Comparison of ENCODE assay signal across 20 mouse cellular contexts in the genomic region with DNA sequence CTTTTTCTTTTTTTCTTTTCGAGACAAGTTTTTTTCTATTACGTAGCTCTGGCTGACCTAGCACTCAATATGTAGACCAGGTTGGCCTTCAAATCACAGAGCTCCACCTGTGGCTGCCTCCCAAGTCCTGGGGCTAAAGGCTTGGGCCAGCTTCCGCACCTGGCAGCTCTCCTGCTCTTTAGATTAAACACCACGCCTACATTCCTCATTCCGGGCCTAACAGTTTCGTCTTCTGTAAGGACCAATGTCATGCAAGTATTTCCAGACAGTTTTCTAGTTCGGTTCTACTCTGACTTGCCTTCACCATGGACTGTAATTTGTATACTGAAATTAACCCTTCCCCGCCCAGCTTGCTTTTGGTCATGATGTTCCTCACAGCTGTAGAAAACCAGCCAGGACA. TPM values are rescaled to one million over a fixed set of nuclear protein-coding genes. Genes with fewer than 3 reads are reported as not detected.
DNase-seq lines count a peak whose midpoint lies in the region; ATAC-seq and TF ChIP-seq lines count a peak whose summit lies in the region.
"Had no signal": no experiment of that assay in that cellular context is flagged by ENCODE, and none has a peak within 500 bp of the region (broad histone marks: within the 10 kb centered on the region; RNA-seq: fewer than 3 reads in every experiment).

No protein-coding gene starts in this region.

- peaks cover 49% of the 10 kb centered on the region for H3K4me1 ChIP-seq in forebrain, embryonic 13.5 days
- H3K4me1 ChIP-seq in forebrain, embryonic 14.5 days (ENCODE audit: control insufficient read depth, insufficient read depth, low read length): peaks cover 9% of the 10 kb centered on the region
- H3K4me1 ChIP-seq in liver, embryonic 14.5 days (replicated peaks; ENCODE audit: control insufficient read depth in 2 of 2, insufficient read depth in 2 of 2, low read length in 1 of 2): peaks cover 8 to 17% of the 10 kb centered on the region in 2 experiments
- H3K4me1 ChIP-seq in liver, postnatal 0 days (ENCODE audit: insufficient read depth): peaks cover 11% of the 10 kb centered on the region
- H3K4me1 ChIP-seq in ES-Bruce4 (ENCODE audit: control insufficient read depth, insufficient read depth, low read length): peaks cover 4% of the 10 kb centered on the region

- no peaks in the 10 kb centered on the region for H3K9me3 ChIP-seq in forebrain, embryonic 13.5 days (replicated peaks)
- no peaks in the 10 kb centered on the region for H3K9me3 ChIP-seq in forebrain, embryonic 14.5 days (replicated peaks; ENCODE audit: control insufficient read depth, low read length)
- no peaks in the 10 kb centered on the region for H3K9me3 ChIP-seq in liver, embryonic 14.5 days (ENCODE audit: control insufficient read depth, low read length)
- H3K9me3 ChIP-seq in liver, postnatal 0 days (ENCODE audit: low read length): no peaks in the 10 kb centered on the region
- no peaks in the 10 kb centered on the region for H3K9me3 ChIP-seq in ES-Bruce4 (replicated peaks; ENCODE audit: control insufficient read depth, insufficient read depth, low read length, poor library complexity, severe bottlenecking)
- H3K9me3 ChIP-seq: heart, embryonic 15.5 days; hindbrain, embryonic 15.5 days; megakaryocyte, embryonic 14.5 days; midbrain, embryonic 13.5 days had no signal

- H3K27ac ChIP-seq in forebrain, embryonic 13.5 days: no peak overlapping the region
- no peak overlapping the region for H3K27ac ChIP-seq in forebrain, embryonic 14.5 days (ENCODE audit: low read depth, low read length)
- H3K27ac ChIP-seq in liver, embryonic 14.5 days: no peak overlapping the region
- no peak overlapping the region for H3K27ac ChIP-seq in liver, postnatal 0 days (ENCODE audit: low read depth)
- peak overlapping the region; percentile 23; the same call in 1 of the 2 replicates for H3K27ac ChIP-seq in ES-Bruce4 (ENCODE audit: insufficient read depth, low read length)
- H3K27ac ChIP-seq: heart, embryonic 15.5 days; kidney, postnatal 0 days; midbrain, embryonic 13.5 days had no signal

- no peak for DNase-seq in forebrain, embryonic 14.5 days (ENCODE audit: low spot score)
- no peak for DNase-seq in liver, embryonic 14.5 days (ENCODE audit: low read depth in 3 of 3, low spot score in 3 of 3)
- DNase-seq in liver, postnatal 0 days: no peak
- peak; percentile 70 for DNase-seq in ZHBTc4 (ENCODE audit: low read depth, low spot score)
- DNase-seq in urinary bladder, postnatal 10 days (ENCODE audit: low spot score): no peak
- no peak for DNase-seq in cerebellum, adult 9-10 months
- DNase-seq: adrenal gland, postnatal 25 days; cerebellum, adult 8-10 months; heart, postnatal 36 days; kidney, adult 2 months; left cerebral cortex, postnatal 4 days; right cerebral cortex, postnatal 14 days had no signal

- H3K27me3 ChIP-seq in forebrain, embryonic 13.5 days: no peaks in the 10 kb centered on the region
- no peaks in the 10 kb centered on the region for H3K27me3 ChIP-seq in forebrain, embryonic 14.5 days (replicated peaks; ENCODE audit: control insufficient read depth, insufficient read depth, low read length)
- no peaks in the 10 kb centered on the region for H3K27me3 ChIP-seq in liver, embryonic 14.5 days (ENCODE audit: control insufficient read depth, insufficient read depth, low read length)
- H3K27me3 ChIP-seq in liver, postnatal 0 days (ENCODE audit: insufficient read depth, low read length): no peaks in the 10 kb centered on the region
- H3K27me3 ChIP-seq in ES-Bruce4 (ENCODE audit: control insufficient read depth, insufficient read depth, low read length, poor library complexity, severe bottlenecking): no peaks in the 10 kb centered on the region
- H3K27me3 ChIP-seq: heart, embryonic 15.5 days; hindbrain, embryonic 15.5 days; megakaryocyte, embryonic 14.5 days; midbrain, embryonic 13.5 days had no signal

- H3K4me2 ChIP-seq in forebrain, embryonic 13.5 days: peak overlapping the region; percentile 93; the same call in 1 of the 2 replicates
- no peak overlapping the region for H3K4me2 ChIP-seq in forebrain, embryonic 14.5 days (ENCODE audit: low read length)
- H3K4me2 ChIP-seq in liver, embryonic 14.5 days (ENCODE audit: low read depth): peak overlapping the region; percentile 70; the same call in 1 of the 2 replicates
- no peak overlapping the region for H3K4me2 ChIP-seq in liver, postnatal 0 days (ENCODE audit: low read depth, low read length)
- H3K4me2 ChIP-seq: heart, embryonic 15.5 days had no signal

- TF ChIP-seq CTCF in liver, embryonic 14.5 days (IDR thresholded peaks at IDR 0.05; ENCODE audit: low read depth): no peak
- TF ChIP-seq CTCF in liver, postnatal 0 days (IDR thresholded peaks at IDR 0.05; ENCODE audit: low read depth): no peak
- TF ChIP-seq CTCF in ES-Bruce4 (IDR thresholded peaks at IDR 0.05; ENCODE audit: low read depth, low read length): no peak

- TF ChIP-seq POLR2A in ES-Bruce4 (IDR thresholded peaks at IDR 0.05; ENCODE audit: insufficient read depth, low read length): no peak

- H3K36me3 ChIP-seq in forebrain, embryonic 13.5 days (ENCODE audit: poor library complexity, severe bottlenecking): peaks cover 23% of the 10 kb centered on the region
- peaks cover 10% of the 10 kb centered on the region for H3K36me3 ChIP-seq in forebrain, embryonic 14.5 days (ENCODE audit: control insufficient read depth, insufficient read depth, low read length)
- peaks cover 41% of the 10 kb centered on the region for H3K36me3 ChIP-seq in liver, embryonic 14.5 days (replicated peaks; ENCODE audit: control insufficient read depth, insufficient read depth, low read depth)
- H3K36me3 ChIP-seq in liver, postnatal 0 days (replicated peaks; ENCODE audit: insufficient read depth, low read length): peaks cover 18% of the 10 kb centered on the region; the same call in 1 of the 2 replicates
- H3K36me3 ChIP-seq in ES-Bruce4 (ENCODE audit: control insufficient read depth, insufficient read depth, low read length, poor library complexity, severe bottlenecking): peaks cover 10% of the 10 kb centered on the region
- H3K36me3 ChIP-seq: hindbrain, embryonic 15.5 days; midbrain, embryonic 13.5 days had no signal

- H3K4me3 ChIP-seq in forebrain, embryonic 13.5 days: no peak overlapping the region
- H3K4me3 ChIP-seq in forebrain, embryonic 14.5 days (ENCODE audit: low read depth, low read length): no peak overlapping the region
- no peak overlapping the region for H3K4me3 ChIP-seq in liver, embryonic 14.5 days (ENCODE audit: insufficient read depth in 1 of 2, low read depth in 2 of 2, low read length in 2 of 2)
- no peak overlapping the region for H3K4me3 ChIP-seq in liver, postnatal 0 days (ENCODE audit: low read depth, low read length)
- H3K4me3 ChIP-seq in ES-Bruce4 (ENCODE audit: low read depth, low read length): no peak overlapping the region
- H3K4me3 ChIP-seq: heart, embryonic 15.5 days; hindbrain, embryonic 15.5 days; left cerebral cortex, adult 2 months; midbrain, embryonic 13.5 days had no signal

- WGBS in forebrain, embryonic 13.5 days: 92% methylated on average over 8 of the region's 8 CpGs
- WGBS in forebrain, embryonic 14.5 days: 87% methylated on average over 8 of the region's 8 CpGs
- WGBS in liver, embryonic 14.5 days (ENCODE audit: insufficient replicate concordance): 84% methylated on average over 8 of the region's 8 CpGs
- 84% methylated on average over 8 of the region's 8 CpGs for WGBS in liver, postnatal 0 days (ENCODE audit: insufficient replicate concordance)

- no peak for TF ChIP-seq EP300 in liver, embryonic 14.5 days (IDR thresholded peaks at IDR 0.05; ENCODE audit: low read depth)
- no peak for TF ChIP-seq EP300 in liver, postnatal 0 days (IDR thresholded peaks at IDR 0.05; ENCODE audit: low read depth)
- no peak for TF ChIP-seq EP300 in ES-Bruce4 (IDR thresholded peaks at IDR 0.05; ENCODE audit: insufficient read depth, low read depth, low read length)

- H3K9ac ChIP-seq in forebrain, embryonic 13.5 days: no peak overlapping the region
- H3K9ac ChIP-seq in forebrain, embryonic 14.5 days (ENCODE audit: low read length): no peak overlapping the region
- H3K9ac ChIP-seq in liver, embryonic 14.5 days (replicated peaks): no peak overlapping the region
- no peak overlapping the region for H3K9ac ChIP-seq in liver, postnatal 0 days (replicated peaks)
- H3K9ac ChIP-seq in ES-Bruce4 (ENCODE audit: low read depth, poor library complexity, severe bottlenecking): no peak overlapping the region
- H3K9ac ChIP-seq: heart, embryonic 15.5 days; hindbrain, embryonic 15.5 days; midbrain, embryonic 13.5 days had no signal

- no peak for ATAC-seq in forebrain, embryonic 13.5 days
- ATAC-seq in forebrain, embryonic 14.5 days: no peak
- no peak for ATAC-seq in liver, embryonic 14.5 days (ENCODE audit: insufficient read depth)
- ATAC-seq in liver, postnatal 0 days: no peak
- ATAC-seq: midbrain, embryonic 13.5 days had no signal

RNA-seq across cellular contexts. Expression of a gene that starts 2.1 kb away (rescaled TPM):
- polyA plus RNA-seq in forebrain, embryonic 13.5 days (2015; fragmentation: Nextera tagmentation; extraction: Ambion mirVana): 30.8 and 31.3 TPM in 2 replicates
- polyA plus RNA-seq in forebrain, embryonic 14.5 days (2014; fragmentation: Nextera tagmentation; extraction: Ambion mirVana): 9.1 and 14.3 TPM in 2 replicates
- 16.2 and 21.1 TPM in 2 replicates for polyA plus RNA-seq in liver, embryonic 14.5 days (2012; rRNA removed)
- polyA plus RNA-seq in liver, embryonic 14.5 days (2014; fragmentation: Nextera tagmentation; extraction: Ambion mirVana): 24.5 and 27.9 TPM in 2 replicates
- polyA plus RNA-seq in liver, postnatal 0 days (2015; fragmentation: Nextera tagmentation; extraction: Ambion mirVana): 9.1 and 11.5 TPM in 2 replicates
- polyA plus RNA-seq in ES-Bruce4 (2011; ENCODE audit: insufficient read depth, insufficient read length, low read depth, missing spikeins): 59.5 and 67.1 TPM in 2 replicates

Comparison
In these comparisons a context has a peak if more than half of its experiments do, and no peak if none do; other contexts are left out.
1. H3K4me2 ChIP-seq: peak in forebrain, embryonic 13.5 days (single experiment) and liver, embryonic 14.5 days (single experiment); none in forebrain, embryonic 14.5 days (single experiment) and liver, postnatal 0 days (single experiment).